ENCODE assay signal across 8 mouse cellular contexts in the genomic region with DNA sequence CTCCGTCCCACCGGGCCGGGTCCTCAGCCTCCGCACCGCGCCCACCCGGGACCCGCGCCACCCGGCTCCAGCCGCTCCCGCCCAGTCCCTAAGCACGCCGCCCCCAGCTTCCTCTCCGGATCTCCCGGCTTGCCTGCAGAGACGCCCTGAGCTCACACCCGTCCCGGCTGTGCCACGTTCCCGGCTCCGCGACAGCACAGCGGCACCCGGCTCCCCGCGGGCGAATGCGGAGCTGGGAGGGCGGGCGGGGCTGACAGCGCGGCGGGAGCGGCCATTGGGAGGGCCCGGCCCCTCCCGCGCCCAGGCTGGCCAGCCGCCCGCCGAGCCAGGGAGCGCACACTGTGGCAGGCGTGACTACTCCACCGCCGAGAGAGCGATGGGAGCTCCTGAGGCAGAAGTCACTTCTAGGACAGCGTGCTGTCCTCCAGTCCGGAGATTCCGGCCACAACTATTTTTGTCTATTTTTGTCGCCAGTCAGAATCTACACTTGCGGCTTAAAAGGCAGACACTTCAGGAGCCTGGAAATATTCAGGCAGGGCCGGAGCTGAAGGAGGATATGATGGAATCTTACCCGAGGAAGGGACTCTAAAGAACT. TPM values are rescaled to one million over a fixed set of nuclear protein-coding genes. Genes with fewer than 3 reads are reported as not detected.
A peak's percentile ranks its signal among the peaks of the same experiment; 100 is the strongest.
DNase-seq lines count a peak whose midpoint lies in the region; ATAC-seq and TF ChIP-seq lines count a peak whose summit lies in the region.

A gene (minus strand): TSS at position 252 of the 595 bp plus-strand sequence.

- peak within 1 kb of the TSS; percentile 86 for H3K27ac ChIP-seq in forebrain, embryonic 15.5 days (replicated peaks)
- H3K27ac ChIP-seq in layer of hippocampus, adult 2 months: peak within 1 kb of the TSS; percentile 90
- peak within 1 kb of the TSS; percentile 92 for H3K27ac ChIP-seq in lung, embryonic 14.5 days (ENCODE audit: low read depth)
- H3K27ac ChIP-seq in olfactory bulb, adult 2 months (ENCODE audit: insufficient read depth, low read depth, low read length): no peak within 1 kb of the TSS
- 0 out of 2 replicates have a peak within 1 kb of the TSS, but pooled peaks have one; percentile 6 for H3K27ac ChIP-seq in thymus, adult 2 months (ENCODE audit: control insufficient read depth, insufficient read depth, low read length)

- ATAC-seq in forebrain, embryonic 15.5 days (replicated peaks): peak; percentile 98
- ATAC-seq in lung, embryonic 14.5 days (ENCODE audit: insufficient read depth): peak; percentile 97

- no peaks in the 10 kb centered on the region for H3K27me3 ChIP-seq in forebrain, embryonic 15.5 days
- no peaks in the 10 kb centered on the region for H3K27me3 ChIP-seq in lung, embryonic 14.5 days (ENCODE audit: insufficient read depth, low read length)
- H3K27me3 ChIP-seq in thymus, adult 2 months (ENCODE audit: control insufficient read depth, insufficient read depth, low read length): no peaks in the 10 kb centered on the region

- peak within 1 kb of the TSS; percentile 72 for H3K9ac ChIP-seq in forebrain, embryonic 15.5 days (replicated peaks)
- H3K9ac ChIP-seq in lung, embryonic 14.5 days: peak within 1 kb of the TSS; percentile 88

- peak within 1 kb of the TSS; percentile 68 for H3K4me2 ChIP-seq in forebrain, embryonic 15.5 days (replicated peaks)
- H3K4me2 ChIP-seq in lung, embryonic 14.5 days: peak within 1 kb of the TSS; percentile 73

- DNase-seq in ES-CJ7 (ENCODE audit: low read depth, low spot score): peak; percentile 75
- peak; percentile 86 for DNase-seq in cerebellum, adult 11 months
- DNase-seq in heart, postnatal 25 days (ENCODE audit: low spot score): peak; percentile 86
- peak; percentile 78 to 90 for DNase-seq in layer of hippocampus, adult 2 months (ENCODE audit: low spot score in 2 of 2)
- DNase-seq in lung, embryonic 14.5 days: peak; percentile 96
- DNase-seq in thymus, adult 2 months: peak; percentile 93

- TF ChIP-seq CTCF in layer of hippocampus, adult 2 months (conservative IDR thresholded peaks at IDR 0.05): no peak
- no peak for TF ChIP-seq CTCF in lung, embryonic 14.5 days (IDR thresholded peaks at IDR 0.05; ENCODE audit: low read depth)
- no peak for TF ChIP-seq CTCF in olfactory bulb, adult 2 months (IDR thresholded peaks at IDR 0.05; ENCODE audit: insufficient read depth, low read depth, low read length)
- no peak for TF ChIP-seq CTCF in thymus, adult 2 months (IDR thresholded peaks at IDR 0.05; ENCODE audit: borderline replicate concordance, control insufficient read depth, extremely low read depth, insufficient read depth, low read length, poor library complexity)

- H3K4me3 ChIP-seq in forebrain, embryonic 15.5 days: peak within 1 kb of the TSS; percentile 79
- H3K4me3 ChIP-seq in layer of hippocampus, adult 2 months: peak within 1 kb of the TSS; percentile 94
- H3K4me3 ChIP-seq in lung, embryonic 14.5 days (ENCODE audit: low read depth, low read length): peak within 1 kb of the TSS; percentile 96
- H3K4me3 ChIP-seq in olfactory bulb, adult 2 months (ENCODE audit: insufficient read depth, low read depth, low read length): peak within 1 kb of the TSS; percentile 94
- H3K4me3 ChIP-seq in thymus, adult 2 months (ENCODE audit: control insufficient read depth, insufficient read depth, low read length): peak within 1 kb of the TSS; percentile 98

- H3K4me1 ChIP-seq in forebrain, embryonic 15.5 days: peaks cover 16% of the 10 kb centered on the region
- no peaks in the 10 kb centered on the region for H3K4me1 ChIP-seq in lung, embryonic 14.5 days (ENCODE audit: insufficient read depth)
- H3K4me1 ChIP-seq in olfactory bulb, adult 2 months (ENCODE audit: control insufficient read depth, insufficient read depth, low read length): peaks cover 2% of the 10 kb centered on the region; the same call in 1 of the 2 replicates
- H3K4me1 ChIP-seq in thymus, adult 2 months (replicated peaks; ENCODE audit: control insufficient read depth, insufficient read depth, low read length): peaks cover 2% of the 10 kb centered on the region; the same call in 1 of the 2 replicates

- TF ChIP-seq POLR2A in olfactory bulb, adult 2 months (IDR thresholded peaks at IDR 0.05; ENCODE audit: insufficient read depth, low read depth, low read length): no peak
- TF ChIP-seq POLR2A in thymus, adult 2 months (IDR thresholded peaks at IDR 0.05; ENCODE audit: control insufficient read depth, extremely low read depth, insufficient read depth, low read length, poor library complexity): peak; percentile 52; the same call in 1 of the 2 replicates

- H3K36me3 ChIP-seq in forebrain, embryonic 15.5 days: no peaks in the 10 kb centered on the region
- H3K36me3 ChIP-seq in lung, embryonic 14.5 days (ENCODE audit: insufficient read depth): no peaks in the 10 kb centered on the region
- no peaks in the 10 kb centered on the region for H3K36me3 ChIP-seq in thymus, adult 2 months (ENCODE audit: control insufficient read depth, insufficient read depth, low read length)

- WGBS in forebrain, embryonic 15.5 days: under 1% methylated on average over 53 of the region's 53 CpGs
- under 1% methylated on average over 53 of the region's 53 CpGs for WGBS in lung, embryonic 14.5 days
- under 1% methylated on average over 53 of the region's 53 CpGs for WGBS in olfactory bulb, adult 2 months
- WGBS in thymus, adult 2 months: under 1% methylated on average over 53 of the region's 53 CpGs

- no peaks in the 10 kb centered on the region for H3K9me3 ChIP-seq in forebrain, embryonic 15.5 days
- no peaks in the 10 kb centered on the region for H3K9me3 ChIP-seq in lung, embryonic 14.5 days (ENCODE audit: low read depth, low read length)

- intact Hi-C loops in heart, postnatal 25 days (cut with DNase I): loop anchor here (2.0 to 5.0 kb wide), 2 partner anchors 28 to 144 kb away; a partner anchor contains a TSS

RNA-seq across cellular contexts. Expression of the gene that starts here (rescaled TPM):
- 5.4 and 5.9 TPM in 2 replicates for polyA plus RNA-seq in forebrain, embryonic 15.5 days (2015; fragmentation: Nextera tagmentation; extraction: Ambion mirVana)
- total RNA-seq in heart, postnatal 25 days (2021): 10 to 100 TPM; 18.9 to 21.6 TPM
- 1 to 10 TPM; 6.9 to 8.9 TPM for total RNA-seq in layer of hippocampus, adult 2 months (2021)
- polyA plus RNA-seq in lung, embryonic 14.5 days (2014; fragmentation: Nextera tagmentation; extraction: Ambion mirVana): 18.2 and 19.2 TPM in 2 replicates
- polyA plus RNA-seq in olfactory bulb, adult 2 months (2012; ENCODE audit: insufficient read depth, insufficient read length, low replicate concordance, missing spikeins): not detected in 2 replicates
- 38.6 and 39.9 TPM in 2 replicates for polyA plus RNA-seq in thymus, adult 2 months (2012; rRNA removed)
